Mouse (Mus musculus) heart, adult 2 months (tissue): Measurements from ENCODE around the gene Peli1. TPM values are rescaled to one million over a fixed set of nuclear protein-coding genes. Genes with fewer than 3 reads are reported as not detected.
"Not testable (repeated sequence)": the region's sequence is repeated elsewhere in the genome, so short reads cannot be mapped to it uniquely, and the experiment has no call there.

Source experiments
- DNase-seq, 2 experiments: peaks; one replicate each; pipeline ENCODE4 v3.0.0; 2021
- H3K27ac ChIP-seq: fragments of 200-600 bp; 2 replicates; pipeline ENCODE4 v1.8.1; 2022
- H3K27me3 ChIP-seq: fragments of 200-500 bp; 2 replicates; pipeline ENCODE4 v1.6.1; 2012; ENCODE audit warnings: mild to moderate bottlenecking, low read length, inconsistent platforms, mixed read lengths; ENCODE audit not compliant: control insufficient read depth, insufficient read depth
- H3K36me3 ChIP-seq: fragments of 200-500 bp; 2 replicates; pipeline ENCODE4 v1.6.1; 2012; ENCODE audit warnings: low read length, inconsistent platforms; ENCODE audit not compliant: control insufficient read depth, insufficient read depth
- H3K4me1 ChIP-seq: fragments of 200-500 bp; 2 replicates; pipeline ENCODE4 v1.6.1; 2011; ENCODE audit warnings: low read length; ENCODE audit not compliant: control insufficient read depth, insufficient read depth
- H3K4me3 ChIP-seq: fragments of 200-600 bp; 2 replicates; pipeline ENCODE4 v1.8.1; 2022
- H3K79me2 ChIP-seq: fragments of 200-500 bp; replicated peaks from 2 replicates; pipeline ENCODE4 v1.6.1; 2012; ENCODE audit warnings: mild to moderate bottlenecking, inconsistent platforms, low read length, moderate library complexity, mixed read lengths; ENCODE audit not compliant: control insufficient read depth, insufficient read depth
- H3K9ac ChIP-seq: fragments of 200-500 bp; 2 replicates; pipeline ENCODE4 v1.6.1; 2012; ENCODE audit warnings: low read depth, mild to moderate bottlenecking, control low read depth, inconsistent platforms, low read length, mixed read lengths
- CTCF ChIP-seq: fragments of 200-600 bp; IDR thresholded peaks from 2 replicates; pipeline ENCODE4 v1.8.1; 2022; ENCODE audit warnings: antibody characterized with exemption, mild to moderate bottlenecking, moderate library complexity
- EP300 ChIP-seq: fragments of 200-500 bp; IDR thresholded peaks from 2 replicates; pipeline ENCODE4 v1.6.1; 2011; ENCODE audit warnings: low read depth, low read length, control low read depth; ENCODE audit not compliant: insufficient read depth
- POLR2A ChIP-seq: fragments of 200-500 bp; IDR thresholded peaks from 2 replicates; pipeline ENCODE4 v1.6.1; 2011; ENCODE audit warnings: mild to moderate bottlenecking, low read depth, low read length, control low read depth; ENCODE audit not compliant: insufficient read depth
- WGBS: fragments of 180-500 bp; shearing (Covaris S2); methylation state at CpG from one replicate; pipeline ENCODE4 v1.1.7; 2018; 5-methylcytosine and 5-hydroxymethylcytosine counted together
- intact Hi-C: fragments of 180-260 bp; cut with DNase I; formaldehyde crosslinking; loops from one replicate; pipeline ENCODE4 v1.15.1; 2025
- polyA plus RNA-seq: library from polyadenylated mRNA; depleted of rRNA; stranded (reverse); fragments of >200 nt; gene quantifications from 2 replicates; pipeline ENCODE4 v1.2.3, GENCODE M21; 2012
- total RNA-seq, 2 experiments: library from RNA; stranded (reverse); gene quantifications; 2 replicates each; pipeline ENCODE4 v1.2.3; 2021

The Peli1 gene
- total and polyA plus RNA-seq, 3 experiments = 6.2 to 13.7 (median 13.6) TPM

GRCm38 (mm10) chr11:21166495-21167096 lies 75.5 kb downstream of the Peli1 start:
- Histone ChIP-seq H3K27ac (no peak overlapping the region), H3K79me2 (no peaks in the 10 kb centered on the region), H3K4me1 (no peaks in the 10 kb centered on the region), H3K4me3 (no peak overlapping the region), H3K27me3 (no peaks in the 10 kb centered on the region), H3K36me3 (no peaks in the 10 kb centered on the region), H3K9ac (no peak overlapping the region)
- no peak for DNase-seq
- no peak for TF ChIP-seq POLR2A
- WGBS = 97% methylated on average over 2 of the region's 2 CpGs
- intact Hi-C loops = no loop called here

GRCm38 (mm10) chr11:21168828-21169607 lies 77.9 kb downstream of the Peli1 start:
- WGBS = 74% methylated on average over 6 of the region's 6 CpGs
- TF ChIP-seq CTCF = no peak
- no peak for TF ChIP-seq POLR2A
- no peak for TF ChIP-seq EP300

GRCm38 (mm10) chr11:21169608-21169860 lies 78.4 kb downstream of the Peli1 start:
- WGBS = 100% methylated on average over 1 of the region's 1 CpGs
- H3K36me3 ChIP-seq, intact Hi-C loops, H3K79me2 ChIP-seq, H3K4me1 ChIP-seq, H3K4me3 ChIP-seq, H3K9ac ChIP-seq, H3K27me3 ChIP-seq, H3K27ac ChIP-seq, DNase-seq: not testable (repeated sequence)

More at GRCm38 (mm10) chr11:21168828-21169607, 77.9 kb downstream of the Peli1 start:
- Histone ChIP-seq H3K27ac (no peak overlapping the region), H3K27me3 (no peaks in the 10 kb centered on the region), H3K4me3 (no peak overlapping the region), H3K79me2 (no peaks in the 10 kb centered on the region), H3K4me1 (no peaks in the 10 kb centered on the region), H3K9ac (no peak overlapping the region), H3K36me3 (no peaks in the 10 kb centered on the region)
- no peak for DNase-seq
- intact Hi-C loops = no loop called here

DNA sequence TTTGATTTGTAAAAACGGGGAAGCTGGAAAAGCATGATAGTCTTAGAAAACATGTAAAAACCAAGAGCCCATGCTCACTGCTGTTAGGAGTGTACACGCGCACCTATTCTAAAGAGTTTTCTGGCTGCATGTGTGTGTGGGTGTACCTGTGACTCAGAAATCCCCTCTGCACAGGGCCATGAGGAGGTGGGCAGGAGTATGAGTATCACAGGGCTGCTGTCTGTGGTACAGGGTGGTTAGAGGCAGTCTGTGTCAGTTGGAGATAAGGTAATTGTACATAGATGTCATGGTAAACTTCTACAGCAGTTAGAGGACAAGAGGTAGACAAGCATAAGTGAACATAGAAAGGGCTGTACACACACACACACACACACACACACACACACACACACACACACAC lies 81.2 kb downstream of the Peli1 start:
- Histone ChIP-seq H3K79me2 (no peaks in the 10 kb centered on the region), H3K36me3 (no peaks in the 10 kb centered on the region), H3K4me3 (no peak overlapping the region), H3K9ac (no peak overlapping the region), H3K4me1 (peaks cover 2% of the 10 kb centered on the region; the same call in 1 of the 2 replicates), H3K27me3 (no peaks in the 10 kb centered on the region), H3K27ac (no peak overlapping the region)
- 93% methylated on average over 3 of the region's 3 CpGs for WGBS
- TF ChIP-seq CTCF = no peak
- no peak for DNase-seq
- intact Hi-C loops = no loop called here

DNA sequence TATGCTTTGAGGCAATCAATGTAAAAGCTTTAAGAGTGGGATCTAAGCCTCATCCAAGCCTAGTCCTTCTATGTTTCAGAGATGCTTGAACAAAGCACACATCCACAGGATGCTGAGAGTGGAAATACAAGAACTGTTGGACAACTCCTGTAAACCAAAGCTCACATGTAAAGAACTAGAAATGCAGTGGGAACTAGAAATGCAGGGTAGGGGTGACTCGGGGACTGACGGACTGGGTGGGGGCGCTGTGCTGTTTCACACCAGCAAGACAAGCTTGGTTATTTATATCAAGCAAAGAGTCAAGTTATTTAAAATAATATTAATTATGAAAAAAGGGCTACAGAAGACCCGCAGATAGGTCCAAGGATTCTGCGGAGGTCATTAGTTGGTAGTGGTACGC lies 82.8 kb downstream of the Peli1 start:
- no peaks in the 10 kb centered on the region for H3K36me3 ChIP-seq
- 92% methylated on average over 6 of the region's 6 CpGs for WGBS
- H3K79me2 ChIP-seq = no peaks in the 10 kb centered on the region
- no peak overlapping the region for H3K9ac ChIP-seq
- H3K4me1 ChIP-seq = peaks cover 2% of the 10 kb centered on the region; the same call in 1 of the 2 replicates
- intact Hi-C loops = no loop called here
- H3K27me3 ChIP-seq = no peaks in the 10 kb centered on the region
- no peak overlapping the region for H3K4me3 ChIP-seq
- TF ChIP-seq CTCF (no peak), POLR2A (no peak), EP300 (no peak)
- no peak for DNase-seq
- peak overlapping the region; percentile 19; the same call in 1 of the 2 replicates for H3K27ac ChIP-seq

GRCm38 (mm10) chr11:21174396-21174795 lies 83.3 kb downstream of the Peli1 start:
- peak; percentile 43 to 72 for DNase-seq
- no peaks in the 10 kb centered on the region for H3K79me2 ChIP-seq
- no peaks in the 10 kb centered on the region for H3K36me3 ChIP-seq
- no peak overlapping the region for H3K9ac ChIP-seq
- intact Hi-C loops = no loop called here
- peaks cover 2% of the 10 kb centered on the region; the same call in 1 of the 2 replicates for H3K4me1 ChIP-seq
- H3K27me3 ChIP-seq = no peaks in the 10 kb centered on the region
- no peak overlapping the region for H3K4me3 ChIP-seq
- peak overlapping the region; percentile 19; the same call in 1 of the 2 replicates for H3K27ac ChIP-seq
- no peak for TF ChIP-seq CTCF
- 0 out of 2 replicates have a peak, but pooled peaks have one; percentile 18 for TF ChIP-seq POLR2A
- WGBS = 24% methylated on average over 5 of the region's 5 CpGs
